Mouse (Mus musculus) forebrain, postnatal 0 days (tissue): ENCODE results near the gene Negr1. TPM values are rescaled to one million over a fixed set of nuclear protein-coding genes. Genes with fewer than 3 reads are reported as not detected.
A peak's percentile ranks its signal among the peaks of the same experiment; 100 is the strongest.

Source experiments
- ATAC-seq: fragments of 200-750 bp; cut with Nextera tagmentation; 2 replicates; pipeline ENCODE4 v1.8.0; 2017; ENCODE audit warnings: mild to moderate bottlenecking, moderate library complexity
- DNase-seq: peaks from one replicate; pipeline ENCODE4 v3.0.0-alpha.2; 2015
- H3K27ac ChIP-seq: fragments of 300-500 bp; sonication (generic); 2 replicates; pipeline ENCODE4 v1.5.1; 2014; ENCODE audit warnings: low read depth, mild to moderate bottlenecking, antibody characterized with exemption, low read length, moderate library complexity, mixed read lengths
- H3K27me3 ChIP-seq: fragments of 300-500 bp; sonication (generic); 2 replicates; pipeline ENCODE4 v1.6.1; 2014; ENCODE audit warnings: mild to moderate bottlenecking, low read length, mixed read lengths; ENCODE audit not compliant: insufficient read depth
- H3K36me3 ChIP-seq: fragments of 300-500 bp; sonication (generic); 2 replicates; pipeline ENCODE4 v1.6.1; 2014; ENCODE audit warnings: mild to moderate bottlenecking, moderate library complexity; ENCODE audit not compliant: insufficient read depth
- H3K4me1 ChIP-seq: fragments of 300-500 bp; sonication (generic); 2 replicates; pipeline ENCODE4 v1.6.1; 2014; ENCODE audit warnings: antibody characterized with exemption; ENCODE audit not compliant: insufficient read depth
- H3K4me2 ChIP-seq: fragments of 300-500 bp; sonication (generic); 2 replicates; pipeline ENCODE4 v1.6.1; 2014; ENCODE audit warnings: low read depth, mild to moderate bottlenecking, moderate library complexity
- H3K4me3 ChIP-seq: fragments of 300-500 bp; sonication (generic); 2 replicates; pipeline ENCODE4 v1.5.1; 2014; ENCODE audit warnings: low read depth, low read length, mixed read lengths
- H3K9ac ChIP-seq: fragments of 300-500 bp; sonication (generic); 2 replicates; pipeline ENCODE4 v1.6.1; 2014; ENCODE audit warnings: mild to moderate bottlenecking
- H3K9me3 ChIP-seq: fragments of 300-500 bp; sonication (generic); 2 replicates; pipeline ENCODE4 v1.6.1; 2016; ENCODE audit warnings: low read length
- CTCF ChIP-seq: sonication (generic); IDR thresholded peaks from 2 replicates; pipeline ENCODE4 v1.5.1; 2016; ENCODE audit warnings: antibody characterized with exemption, control low read depth, low read depth
- WGBS: fragments of 180-500 bp; shearing (Covaris S2); extraction: QIAGEN DNeasy Blood & Tissue Kit; methylation state at CpG from one replicate; pipeline ENCODE4 v1.1.7; 2014; 5-methylcytosine and 5-hydroxymethylcytosine counted together
- polyA plus RNA-seq: library from polyadenylated mRNA; unstranded; fragments of >200 nt; fragmentation: Nextera tagmentation; extraction: Ambion mirVana; gene quantifications from 2 replicates; pipeline ENCODE4 v1.2.1, GENCODE M21; 2015
- total RNA-seq: library from RNA; depleted of rRNA; stranded (reverse); fragments of >200 nt; gene quantifications from 2 replicates; pipeline ENCODE4 v1.2.3, GENCODE M21; 2014

Gene Negr1
- total and polyA plus RNA-seq, 2 experiments from 2014 or later = 65.0 to 205 TPM

DNA sequence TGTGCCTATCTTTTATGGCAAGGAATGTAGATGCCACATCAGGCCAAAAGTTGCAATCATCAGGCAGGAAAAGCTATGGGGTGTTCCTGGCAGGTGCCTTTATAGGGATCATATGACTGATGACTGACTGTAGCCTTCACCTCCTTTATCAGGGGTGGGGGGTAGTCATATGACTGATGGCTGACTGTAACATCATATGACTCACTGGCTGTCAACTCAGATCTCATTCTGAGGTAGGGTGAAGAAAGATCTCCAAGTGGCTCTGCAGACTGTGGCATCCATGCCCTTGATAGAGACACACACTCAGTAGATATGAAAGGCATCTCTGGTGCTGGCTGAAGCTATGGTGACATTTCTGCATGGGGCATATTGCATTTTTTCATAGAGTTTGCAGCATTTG is 504.7 kb downstream of the Negr1 start:
- Histone ChIP-seq H3K9ac (no peak overlapping the region), H3K4me2 (no peak overlapping the region), H3K9me3 (no peaks in the 10 kb centered on the region), H3K27ac (no peak overlapping the region), H3K4me1 (no peaks in the 10 kb centered on the region), H3K36me3 (no peaks in the 10 kb centered on the region), H3K4me3 (no peak overlapping the region), H3K27me3 (no peaks in the 10 kb centered on the region)
- TF ChIP-seq CTCF = no peak
- no peak for DNase-seq
- no peak for ATAC-seq

DNA sequence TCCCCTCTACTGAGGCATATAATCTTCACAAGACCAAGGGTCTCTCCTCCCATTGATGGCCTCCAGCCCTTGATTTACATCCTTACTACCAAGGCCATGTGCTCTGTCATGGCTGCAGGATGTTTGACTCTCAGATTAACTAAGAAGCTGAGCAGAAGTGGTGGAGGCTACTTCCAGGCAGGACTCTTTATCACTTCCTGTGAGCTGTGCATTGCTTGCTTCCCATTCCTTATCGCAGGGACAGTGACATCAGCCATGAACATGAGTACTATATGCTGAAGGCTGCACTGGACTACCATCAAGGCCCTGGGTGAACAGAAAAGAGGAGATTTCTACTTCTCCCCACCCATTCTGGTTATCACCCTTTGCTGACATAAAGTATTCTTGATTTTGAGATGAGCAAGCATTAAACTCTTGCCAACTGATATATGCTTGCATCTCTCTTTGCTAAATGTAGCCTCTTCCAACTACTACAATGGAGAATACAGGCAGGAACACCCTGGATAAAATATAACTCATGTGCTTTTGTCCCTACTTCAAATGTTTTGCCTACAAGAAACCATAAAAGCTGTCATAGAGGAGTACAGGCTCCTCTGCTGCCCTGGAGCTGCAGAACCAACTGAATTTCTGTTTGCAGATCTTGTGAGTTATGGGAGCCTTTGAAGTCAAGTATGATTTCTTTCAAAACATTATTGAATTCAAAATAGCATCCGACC is 517.8 kb downstream of the Negr1 start:
- WGBS = 88% methylated on average over 2 of the region's 2 CpGs
- TF ChIP-seq CTCF = no peak
- Histone ChIP-seq H3K27ac (no peak overlapping the region), H3K9me3 (no peaks in the 10 kb centered on the region), H3K36me3 (no peaks in the 10 kb centered on the region), H3K27me3 (no peaks in the 10 kb centered on the region), H3K4me2 (no peak overlapping the region), H3K4me1 (no peaks in the 10 kb centered on the region), H3K9ac (no peak overlapping the region), H3K4me3 (no peak overlapping the region)
- ATAC-seq = no peak
- DNase-seq = no peak

DNA sequence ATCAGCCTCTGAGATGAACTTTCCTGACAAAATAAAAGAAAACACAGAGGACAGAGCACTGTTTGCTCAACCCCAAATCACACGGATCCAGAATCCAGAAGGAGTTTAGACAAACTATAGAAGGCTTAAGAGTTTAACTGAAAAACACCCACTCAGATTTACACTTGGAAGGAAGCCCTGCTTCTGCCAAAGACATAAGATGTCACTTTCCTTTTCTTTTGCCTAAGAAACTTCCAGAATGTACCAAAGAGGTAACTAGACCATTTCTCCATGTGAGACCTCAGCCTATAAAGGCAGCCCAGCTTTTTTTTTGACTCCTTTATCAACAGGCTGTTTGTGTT is 518.3 kb downstream of the Negr1 start:
- DNase-seq (no peak), ATAC-seq (no peak)
- WGBS = 63% methylated on average over 1 of the region's 1 CpGs
- Histone ChIP-seq H3K4me1 (no peaks in the 10 kb centered on the region), H3K36me3 (no peaks in the 10 kb centered on the region), H3K4me3 (no peak overlapping the region), H3K27ac (no peak overlapping the region), H3K4me2 (no peak overlapping the region), H3K27me3 (no peaks in the 10 kb centered on the region), H3K9me3 (no peaks in the 10 kb centered on the region), H3K9ac (no peak overlapping the region)
- TF ChIP-seq CTCF = no peak

DNA sequence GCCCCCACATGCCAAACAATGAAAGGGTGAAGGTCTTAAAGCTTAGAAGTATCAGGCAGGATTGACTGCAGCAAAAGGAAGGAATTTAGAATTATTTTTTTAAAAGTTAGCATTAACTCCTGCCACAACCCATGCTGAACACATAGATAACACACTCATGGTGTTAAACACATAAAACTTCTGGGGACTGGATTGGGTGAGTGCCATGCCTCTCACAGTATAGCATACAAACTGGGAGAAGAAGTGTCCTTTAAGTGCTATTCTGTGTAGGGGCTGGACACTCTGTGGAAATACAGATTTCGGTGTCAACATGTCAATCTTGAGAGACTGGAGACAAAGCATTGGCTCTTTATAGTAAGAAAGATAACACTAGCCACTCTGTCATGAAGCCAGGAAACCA is 519.0 kb downstream of the Negr1 start:
- Histone ChIP-seq H3K4me3 (no peak overlapping the region), H3K27me3 (no peaks in the 10 kb centered on the region), H3K36me3 (no peaks in the 10 kb centered on the region), H3K4me1 (no peaks in the 10 kb centered on the region), H3K27ac (no peak overlapping the region), H3K9ac (no peak overlapping the region), H3K9me3 (no peaks in the 10 kb centered on the region), H3K4me2 (no peak overlapping the region)
- 96% methylated on average over 1 of the region's 1 CpGs for WGBS
- DNase-seq (no peak), ATAC-seq (no peak)
- no peak for TF ChIP-seq CTCF

DNA sequence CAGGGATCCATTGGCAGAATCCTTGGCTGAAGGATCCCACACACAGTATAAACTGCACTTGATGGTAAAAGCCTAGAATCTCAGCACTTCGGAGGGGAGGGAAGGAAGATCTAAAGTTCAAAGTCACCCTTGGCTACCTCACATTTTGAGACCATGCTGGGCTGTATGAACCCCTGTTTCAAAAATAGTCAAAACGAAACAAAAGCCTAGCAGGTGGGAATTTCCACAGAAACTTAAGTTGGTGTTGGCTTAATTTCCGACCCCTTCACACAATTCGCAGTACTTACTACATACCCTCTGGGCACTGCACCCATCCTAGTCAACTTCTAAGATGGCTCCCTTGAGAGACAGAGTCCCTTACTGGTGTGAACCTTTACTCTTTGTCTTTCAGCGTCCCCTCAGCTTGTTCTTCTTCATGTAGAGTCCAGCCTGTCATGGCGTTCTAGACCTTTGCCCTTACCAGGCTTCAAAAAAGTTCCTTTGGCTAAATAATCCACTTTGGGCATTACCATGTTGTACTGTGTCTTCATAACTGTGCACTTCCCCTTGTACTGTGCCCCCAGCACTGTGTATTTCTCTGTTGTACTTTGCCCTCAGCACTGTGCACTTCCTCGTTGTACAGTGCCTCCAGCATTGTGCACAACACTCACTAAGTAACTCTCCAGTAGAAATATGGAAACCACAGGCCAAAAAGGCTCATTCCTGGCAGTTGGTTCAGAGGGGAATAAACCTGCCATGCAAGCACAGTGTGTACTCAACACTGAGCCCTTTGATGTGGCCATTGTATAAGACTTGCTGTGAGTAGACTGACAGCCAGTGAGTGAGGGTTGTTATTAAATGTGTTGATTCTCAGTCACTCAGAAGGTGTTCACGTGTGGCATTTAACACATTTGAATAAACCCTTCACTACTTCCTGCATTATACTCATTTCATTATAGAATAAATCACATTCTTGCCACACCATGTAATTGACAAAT is 521.5 kb downstream of the Negr1 start:
- ATAC-seq (peak; percentile 51; the same call in 1 of the 2 replicates), DNase-seq (no peak)
- H3K36me3 ChIP-seq = no peaks in the 10 kb centered on the region
- H3K9me3 ChIP-seq = no peaks in the 10 kb centered on the region
- H3K27ac ChIP-seq = no peak overlapping the region
- no peak overlapping the region for H3K4me2 ChIP-seq
- no peaks in the 10 kb centered on the region for H3K27me3 ChIP-seq
- H3K4me1 ChIP-seq = no peaks in the 10 kb centered on the region
- no peak for TF ChIP-seq CTCF
- H3K9ac ChIP-seq = no peak overlapping the region
- H3K4me3 ChIP-seq = no peak overlapping the region
- WGBS = 79% methylated on average over 8 of the region's 8 CpGs

DNA sequence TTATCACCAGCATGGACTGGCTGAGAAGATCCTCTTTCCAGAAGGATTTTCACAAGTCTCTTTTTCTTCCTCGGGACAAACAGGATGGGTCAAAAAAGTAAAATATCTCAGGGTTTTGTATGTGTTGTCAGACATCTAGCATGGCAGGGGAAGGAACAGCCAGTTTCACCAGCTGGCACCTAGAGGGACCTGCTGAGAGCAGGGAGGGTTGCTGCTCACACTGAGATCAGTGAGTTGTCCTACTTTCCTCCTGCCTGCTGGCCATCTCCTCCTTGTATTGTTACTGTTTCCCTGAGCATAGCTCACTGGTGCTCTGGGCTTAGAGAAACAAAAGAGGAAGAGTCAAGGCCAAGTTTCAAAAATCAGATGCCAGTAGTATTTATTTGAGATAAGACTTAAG is 523.6 kb downstream of the Negr1 start:
- Histone ChIP-seq H3K27me3 (no peaks in the 10 kb centered on the region), H3K9me3 (no peaks in the 10 kb centered on the region), H3K27ac (no peak overlapping the region), H3K4me2 (no peak overlapping the region), H3K36me3 (no peaks in the 10 kb centered on the region), H3K4me1 (no peaks in the 10 kb centered on the region), H3K9ac (no peak overlapping the region), H3K4me3 (no peak overlapping the region)
- WGBS = 91% methylated on average over 1 of the region's 1 CpGs
- TF ChIP-seq CTCF = no peak
- ATAC-seq = no peak
- no peak for DNase-seq

DNA sequence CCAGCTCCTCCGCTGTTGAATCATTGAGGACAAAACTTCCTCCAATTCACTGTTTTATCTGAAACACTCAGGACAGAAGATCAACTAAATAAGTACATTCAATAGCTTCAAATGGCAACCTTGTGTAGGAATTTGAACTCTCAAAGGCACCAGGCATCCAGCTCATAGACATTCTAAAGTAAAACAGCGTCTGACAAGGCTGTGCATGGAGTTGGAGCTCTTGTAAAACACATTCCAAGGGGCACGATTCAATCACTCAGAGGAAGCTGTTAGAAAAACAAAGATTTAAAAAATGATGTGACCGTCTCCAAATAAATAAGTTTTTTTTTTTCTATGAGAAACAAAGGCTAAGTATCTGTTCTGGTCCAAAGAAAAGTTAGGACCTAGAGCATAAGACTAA is 528.5 kb downstream of the Negr1 start:
- WGBS = 78% methylated on average over 4 of the region's 4 CpGs
- Histone ChIP-seq H3K4me3 (no peak overlapping the region), H3K9me3 (no peaks in the 10 kb centered on the region), H3K4me1 (no peaks in the 10 kb centered on the region), H3K36me3 (no peaks in the 10 kb centered on the region), H3K27ac (no peak overlapping the region), H3K4me2 (no peak overlapping the region), H3K9ac (no peak overlapping the region), H3K27me3 (no peaks in the 10 kb centered on the region)
- DNase-seq (no peak), ATAC-seq (no peak)
- TF ChIP-seq CTCF = no peak
